Mouse (Mus musculus): ENCODE measurements around the gene Cct5. TPM values are rescaled to one million over a fixed set of nuclear protein-coding genes. Genes with fewer than 3 reads are reported as not detected.
A peak's percentile ranks its signal among the peaks of the same experiment; 100 is the strongest.

The Cct5 gene
- polyA plus RNA-seq, 1 experiment from 2014 or later = 717 TPM

- 70% methylated on average over 1 of the region's 1 CpGs for WGBS
- H3K27ac ChIP-seq (ENCODE audit: low read depth, low read length) = no peak overlapping the region
- no peak overlapping the region for H3K9ac ChIP-seq (ENCODE audit: low read length)
- ATAC-seq (ENCODE audit: insufficient read depth, low FRiP score, low TSS enrichment) (no peak), DNase-seq (ENCODE audit: low spot score) (no peak)
- peaks cover 10% of the 10 kb centered on the region; the same call in 1 of the 2 replicates for H3K4me1 ChIP-seq (ENCODE audit: control insufficient read depth, insufficient read depth, low read length)
- H3K4me2 ChIP-seq (ENCODE audit: low read depth) = no peak overlapping the region
- H3K27me3 ChIP-seq (ENCODE audit: control insufficient read depth, insufficient read depth, low read length) = no peaks in the 10 kb centered on the region
- no peak overlapping the region for H3K4me3 ChIP-seq (ENCODE audit: low read depth, low read length)
- H3K9me3 ChIP-seq (ENCODE audit: control insufficient read depth, low read length) = no peaks in the 10 kb centered on the region
- no peaks in the 10 kb centered on the region for H3K36me3 ChIP-seq (ENCODE audit: control insufficient read depth, insufficient read depth, low read length)
These were observed 56.5 kb downstream of the Cct5 start for GRCm38 (mm10) chr15:31545058-31545457.

- no peak overlapping the region for H3K4me2 ChIP-seq (ENCODE audit: low read depth)
- H3K27ac ChIP-seq (ENCODE audit: low read depth, low read length) = no peak overlapping the region
- H3K4me3 ChIP-seq (ENCODE audit: low read depth, low read length) = no peak overlapping the region
- H3K36me3 ChIP-seq (ENCODE audit: control insufficient read depth, insufficient read depth, low read length) = no peaks in the 10 kb centered on the region
- ATAC-seq (ENCODE audit: insufficient read depth, low FRiP score, low TSS enrichment) = no peak
- DNase-seq (ENCODE audit: low spot score) = no peak
- peaks cover 10% of the 10 kb centered on the region; the same call in 1 of the 2 replicates for H3K4me1 ChIP-seq (ENCODE audit: control insufficient read depth, insufficient read depth, low read length)
- H3K9ac ChIP-seq (ENCODE audit: low read length) = no peak overlapping the region
- H3K27me3 ChIP-seq (ENCODE audit: control insufficient read depth, insufficient read depth, low read length) = no peaks in the 10 kb centered on the region
- H3K9me3 ChIP-seq (ENCODE audit: control insufficient read depth, low read length) = no peaks in the 10 kb centered on the region
- WGBS = 9% methylated on average over 3 of the region's 3 CpGs
These were observed 58.4 kb downstream of the Cct5 start for GRCm38 (mm10) chr15:31543246-31543645.

- Histone ChIP-seq H3K9ac (ENCODE audit: low read length) (peak overlapping the region; percentile 37), H3K4me1 (ENCODE audit: control insufficient read depth, insufficient read depth, low read length) (peaks cover 10% of the 10 kb centered on the region; the same call in 1 of the 2 replicates), H3K36me3 (ENCODE audit: control insufficient read depth, insufficient read depth, low read length) (no peaks in the 10 kb centered on the region), H3K9me3 (ENCODE audit: control insufficient read depth, low read length) (no peaks in the 10 kb centered on the region), H3K27ac (ENCODE audit: low read depth, low read length) (no peak overlapping the region), H3K4me2 (ENCODE audit: low read depth) (no peak overlapping the region; the same call in 1 of the 2 replicates), H3K27me3 (ENCODE audit: control insufficient read depth, insufficient read depth, low read length) (no peaks in the 10 kb centered on the region), H3K4me3 (ENCODE audit: low read depth, low read length) (no peak overlapping the region)
- ATAC-seq (ENCODE audit: insufficient read depth, low FRiP score, low TSS enrichment) (peak; percentile 63), DNase-seq (ENCODE audit: low spot score) (peak; percentile 57)
- WGBS = 8% methylated on average over 10 of the region's 10 CpGs
These were observed 59.3 kb downstream of the Cct5 start for GRCm38 (mm10) chr15:31542013-31542958.

Other genes starting within 250 kb of the Cct5 start
- 0.78 and 1.1 TPM in 2 replicates for gene Ankrd33b, start 234.1 kb downstream of the Cct5 start, polyA plus RNA-seq (2014; fragmentation: Nextera tagmentation; extraction: Ambion mirVana)
- 2.7 and 3.2 TPM in 2 replicates for gene Ropn1l, start 148.1 kb downstream of the Cct5 start, polyA plus RNA-seq (2014; fragmentation: Nextera tagmentation; extraction: Ambion mirVana)
- 53.8 and 54.1 TPM in 2 replicates for gene March6, start 70.8 kb downstream of the Cct5 start, polyA plus RNA-seq (2014; fragmentation: Nextera tagmentation; extraction: Ambion mirVana)
- gene Cmbl, start 36.4 kb downstream of the Cct5 start, polyA plus RNA-seq (2014; fragmentation: Nextera tagmentation; extraction: Ambion mirVana) = 1.9 and 2.2 TPM in 2 replicates
- gene Fam173b, start within 50 bp of the Cct5 start, polyA plus RNA-seq (2014; fragmentation: Nextera tagmentation; extraction: Ambion mirVana) = 13.6 and 15.8 TPM in 2 replicates